Mouse (Mus musculus): ENCODE measurements around the gene Nxph4. TPM values are rescaled to one million over a fixed set of nuclear protein-coding genes. Genes with fewer than 3 reads are reported as not detected.

Gene Nxph4
- 0.10 and 0.34 TPM in 2 replicates for polyA plus RNA-seq (2012; rRNA removed)

DNA sequence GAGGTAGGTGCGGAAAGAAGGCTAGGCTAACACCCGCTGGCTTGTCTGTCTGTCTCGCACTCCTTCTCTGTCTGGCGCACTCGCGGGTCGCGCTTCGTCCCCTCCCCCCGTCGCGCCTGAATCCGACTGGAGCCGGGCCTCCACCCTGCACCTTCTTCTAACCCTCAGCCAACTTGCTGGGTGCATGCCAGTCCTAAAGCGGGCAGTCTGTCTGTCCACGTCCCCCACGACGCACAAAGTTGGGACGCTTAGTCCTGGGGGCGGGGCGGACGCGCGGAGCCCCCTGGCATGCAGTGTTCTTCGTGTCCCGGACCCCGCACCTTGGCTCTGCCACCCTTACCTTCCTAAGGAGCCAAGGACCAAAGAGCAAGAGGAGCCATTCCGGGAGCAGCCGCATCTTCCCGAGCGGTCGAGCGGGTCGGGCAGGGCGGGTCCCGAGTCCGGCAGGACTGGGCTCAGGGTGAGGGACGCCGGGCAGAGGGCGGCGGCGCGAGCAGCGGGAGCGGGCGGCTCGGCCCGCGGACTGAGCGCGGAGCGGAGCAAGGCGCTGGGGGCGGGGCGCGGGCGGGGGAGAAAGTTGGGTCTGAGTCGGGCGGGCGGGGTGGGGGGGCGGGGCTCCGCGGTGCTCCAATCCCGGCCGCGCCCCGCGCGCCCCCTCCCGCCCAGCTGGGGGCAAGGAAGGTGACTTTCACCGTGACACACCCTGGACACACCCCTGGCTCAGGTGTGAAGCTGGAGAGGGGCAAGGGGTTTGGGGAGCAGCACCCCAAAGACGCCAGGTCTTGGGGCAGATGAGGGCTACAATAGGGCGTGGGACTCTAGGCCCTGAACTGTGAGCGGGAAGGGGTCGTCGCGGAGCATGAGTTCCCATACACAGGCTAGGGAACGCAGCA lies at the start of gene Nxph4:
Gene Nxph4, minus strand, starts transcription at position 524 of the 893 bp plus-strand sequence.

GRCm38 (mm10) chr10:127522088-127522581 lies 12.2 kb downstream of the Nxph4 start, which contains the start of gene Shmt2:
TSS of gene Shmt2 (minus strand) at chr10:127522444.

GRCm38 (mm10) chr10:127514764-127515163 lies 19.6 kb downstream of the Nxph4 start, which contains the start of gene Ndufa4l2:
TSS of gene Ndufa4l2 (plus strand) at chr10:127514967.

GRCm38 (mm10) chr10:127500894-127501893 lies 33.2 kb downstream of the Nxph4 start, which contains the start of gene Stac3:
TSS of gene Stac3 (plus strand) at chr10:127501686.

Other genes starting within 250 kb of the Nxph4 start
- gene Mbd6, start 245.5 kb downstream of the Nxph4 start, polyA plus RNA-seq (2012; rRNA removed): 52.1 and 62.9 TPM in 2 replicates
- gene Mars, start 222.8 kb downstream of the Nxph4 start, polyA plus RNA-seq (2012; rRNA removed): 40.6 and 45.2 TPM in 2 replicates
- 5.8 and 6.3 TPM in 2 replicates for gene Arhgap9, start 212.6 kb downstream of the Nxph4 start, polyA plus RNA-seq (2012; rRNA removed)
- 16.4 and 20.1 TPM in 2 replicates for gene Gli1, start 192.6 kb downstream of the Nxph4 start, polyA plus RNA-seq (2012; rRNA removed)
- not detected in 2 replicates for gene Inhbe, start 180.1 kb downstream of the Nxph4 start, polyA plus RNA-seq (2012; rRNA removed)
- gene Inhbc, start 164.1 kb downstream of the Nxph4 start, polyA plus RNA-seq (2012; rRNA removed): 0.06 and 0.07 TPM in 2 replicates
- 76.8 and 94.8 TPM in 2 replicates for gene R3hdm2, start 154.2 kb downstream of the Nxph4 start, polyA plus RNA-seq (2012; rRNA removed)
- gene Stac3, start 32.9 kb downstream of the Nxph4 start, polyA plus RNA-seq (2012; rRNA removed): 0.13 and 1.0 TPM in 2 replicates
- gene Ndufa4l2, start 19.6 kb downstream of the Nxph4 start, polyA plus RNA-seq (2012; rRNA removed): 8.9 and 10.9 TPM in 2 replicates
- 40.7 and 44.2 TPM in 2 replicates for gene Shmt2, start 12.1 kb downstream of the Nxph4 start, polyA plus RNA-seq (2012; rRNA removed)
- gene Lrp1, start 86.6 kb upstream of the Nxph4 start, polyA plus RNA-seq (2012; rRNA removed): 138 and 148 TPM in 2 replicates
- 65.8 and 79.3 TPM in 2 replicates for gene Stat6, start 108.4 kb upstream of the Nxph4 start, polyA plus RNA-seq (2012; rRNA removed)
- 2.4 TPM in 2 replicates for gene Nemp1, start 132.3 kb upstream of the Nxph4 start, polyA plus RNA-seq (2012; rRNA removed)
- 14.5 and 15.4 TPM in 2 replicates for gene Nab2, start 134.0 kb upstream of the Nxph4 start, polyA plus RNA-seq (2012; rRNA removed)
- gene Myo1a, start 170.6 kb upstream of the Nxph4 start, polyA plus RNA-seq (2012; rRNA removed): 132 and 140 TPM in 2 replicates
- gene Tac2, start 189.9 kb upstream of the Nxph4 start, polyA plus RNA-seq (2012; rRNA removed): not detected in 2 replicates
- 6.9 and 7.8 TPM in 2 replicates for gene Zbtb39, start 205.0 kb upstream of the Nxph4 start, polyA plus RNA-seq (2012; rRNA removed)
- 1.7 TPM in 2 replicates for gene Gpr182, start 217.2 kb upstream of the Nxph4 start, polyA plus RNA-seq (2012; rRNA removed)
- gene Rdh1, start 225.2 kb upstream of the Nxph4 start, polyA plus RNA-seq (2012; rRNA removed): 0.21 and 0.34 TPM in 2 replicates
- gene Rdh16f1, start 225.2 kb upstream of the Nxph4 start, polyA plus RNA-seq (2012; rRNA removed): 0.12 and 1.0 TPM in 2 replicates
- gene Rdh9, start 241.8 kb upstream of the Nxph4 start, polyA plus RNA-seq (2012; rRNA removed): 7.8 and 13.4 TPM in 2 replicates

Data from colon, adult 2 months (tissue).